Mouse (Mus musculus) hindbrain, embryonic 15.5 days (tissue): ENCODE measurements around the gene Pcnx3. TPM values are rescaled to one million over a fixed set of nuclear protein-coding genes. Genes with fewer than 3 reads are reported as not detected.

Experiments
- ATAC-seq: fragments of 200-750 bp; cut with Nextera tagmentation; 2 replicates; pipeline ENCODE4 v1.8.0; 2017; ENCODE audit warnings: low read depth, moderate number of reproducible peaks, moderate TSS enrichment; ENCODE audit not compliant: low FRiP score
- H3K27ac ChIP-seq: fragments of 300-500 bp; sonication (generic); replicated peaks from 2 replicates; pipeline ENCODE4 v1.5.1; 2015; ENCODE audit warnings: mild to moderate bottlenecking, inconsistent platforms
- H3K27me3 ChIP-seq: fragments of 300-500 bp; sonication (generic); 2 replicates; pipeline ENCODE4 v1.6.1; 2015; ENCODE audit warnings: control low read depth, inconsistent platforms
- H3K36me3 ChIP-seq: fragments of 300-500 bp; sonication (generic); 2 replicates; pipeline ENCODE4 v1.6.1; 2015; ENCODE audit warnings: control low read depth, inconsistent platforms
- H3K4me1 ChIP-seq: fragments of 300-500 bp; sonication (generic); replicated peaks from 2 replicates; pipeline ENCODE4 v1.6.1; 2015; ENCODE audit warnings: control low read depth, inconsistent platforms
- H3K4me2 ChIP-seq: fragments of 300-500 bp; sonication (generic); 2 replicates; pipeline ENCODE4 v1.6.1; 2015; ENCODE audit warnings: moderate library complexity, mild to moderate bottlenecking, inconsistent platforms
- H3K4me3 ChIP-seq: fragments of 300-500 bp; sonication (generic); 2 replicates; pipeline ENCODE4 v1.5.1; 2015; ENCODE audit warnings: mild to moderate bottlenecking, inconsistent platforms
- H3K9ac ChIP-seq: fragments of 300-500 bp; sonication (generic); 2 replicates; pipeline ENCODE4 v1.6.1; 2015; ENCODE audit warnings: inconsistent platforms
- H3K9me3 ChIP-seq: fragments of 300-500 bp; sonication (generic); 2 replicates; pipeline ENCODE4 v1.6.1; 2016; ENCODE audit warnings: control low read depth, inconsistent platforms
- WGBS: fragments of 180-500 bp; shearing (Covaris S2); methylation state at CpG from one replicate; pipeline ENCODE4 v1.1.7; 2015; 5-methylcytosine and 5-hydroxymethylcytosine counted together
- polyA plus RNA-seq: library from polyadenylated mRNA; unstranded; fragments of >200 nt; fragmentation: Nextera tagmentation; extraction: Ambion mirVana; gene quantifications from 2 replicates; pipeline ENCODE4 v1.2.1, GENCODE M21; 2015

Pcnx3 gene
- polyA plus RNA-seq, 1 experiment from 2014 or later, result 26.7 TPM

- peaks cover 10% of the 10 kb centered on the region for H3K4me1 ChIP-seq
- H3K36me3 ChIP-seq, result peaks cover 40% of the 10 kb centered on the region
- H3K27me3 ChIP-seq, result no peaks in the 10 kb centered on the region
- H3K9me3 ChIP-seq, result no peaks in the 10 kb centered on the region
- no peak overlapping the region for H3K9ac ChIP-seq
- WGBS, result 92% methylated on average over 10 of the region's 10 CpGs
- H3K27ac ChIP-seq, result no peak overlapping the region
- H3K4me3 ChIP-seq, result no peak overlapping the region
- no peak overlapping the region for H3K4me2 ChIP-seq
- no peak for ATAC-seq
These were observed 23.9 kb downstream of the Pcnx3 start for GRCm38 (mm10) chr19:5664669-5665257.

GRCm38 (mm10) chr19:5662981-5663913, 25.5 kb downstream of the Pcnx3 start, which contains the start of gene Sipa1:
Gene Sipa1 (minus strand): TSS chr19:5663707.
- peak; percentile 83 for ATAC-seq
- peak within 1 kb of the TSS; percentile 10; the same call in 1 of the 2 replicates for H3K9ac ChIP-seq
- peaks cover 34% of the 10 kb centered on the region for H3K36me3 ChIP-seq
- 2% methylated on average over 32 of the region's 32 CpGs for WGBS
- peak within 1 kb of the TSS; percentile 55 for H3K4me2 ChIP-seq
- H3K4me1 ChIP-seq, result peaks cover 10% of the 10 kb centered on the region
- peak within 1 kb of the TSS; percentile 38 for H3K4me3 ChIP-seq
- no peaks in the 10 kb centered on the region for H3K27me3 ChIP-seq
- no peaks in the 10 kb centered on the region for H3K9me3 ChIP-seq
- peak within 1 kb of the TSS; percentile 57 for H3K27ac ChIP-seq

GRCm38 (mm10) chr19:5662310-5662709, 26.4 kb downstream of the Pcnx3 start:
- Histone ChIP-seq H3K27ac (peak overlapping the region; percentile 57; the same call in 1 of the 2 replicates), H3K4me3 (peak overlapping the region; percentile 38; the same call in 1 of the 2 replicates), H3K9ac (no peak overlapping the region; the same call in 1 of the 2 replicates), H3K4me2 (peak overlapping the region; percentile 55), H3K27me3 (no peaks in the 10 kb centered on the region), H3K36me3 (peaks cover 27% of the 10 kb centered on the region), H3K9me3 (no peaks in the 10 kb centered on the region), H3K4me1 (peaks cover 10% of the 10 kb centered on the region)
- 71% methylated on average over 8 of the region's 8 CpGs for WGBS
- ATAC-seq, result no peak

GRCm38 (mm10) chr19:5660942-5661751, 27.6 kb downstream of the Pcnx3 start:
- H3K4me1 ChIP-seq, result peaks cover 10% of the 10 kb centered on the region
- peak overlapping the region; percentile 2; the same call in 1 of the 2 replicates for H3K4me3 ChIP-seq
- no peak overlapping the region for H3K9ac ChIP-seq
- peak overlapping the region; percentile 28 for H3K4me2 ChIP-seq
- peaks cover 17% of the 10 kb centered on the region for H3K36me3 ChIP-seq
- peaks cover 4% of the 10 kb centered on the region; the same call in 1 of the 2 replicates for H3K27me3 ChIP-seq
- peak overlapping the region; percentile 47; the same call in 1 of the 2 replicates for H3K27ac ChIP-seq
- 87% methylated on average over 16 of the region's 16 CpGs for WGBS
- ATAC-seq, result no peak
- no peaks in the 10 kb centered on the region for H3K9me3 ChIP-seq

- H3K9ac ChIP-seq, result peak overlapping the region; percentile 15
- WGBS, result 15% methylated on average over 43 of the region's 43 CpGs
- H3K4me2 ChIP-seq, result peak overlapping the region; percentile 74
- H3K4me1 ChIP-seq, result peaks cover 15% of the 10 kb centered on the region
- no peaks in the 10 kb centered on the region for H3K9me3 ChIP-seq
- no peak for ATAC-seq
- no peak overlapping the region for H3K27ac ChIP-seq
- peak overlapping the region; percentile 42 for H3K4me3 ChIP-seq
- H3K36me3 ChIP-seq, result no peaks in the 10 kb centered on the region
- H3K27me3 ChIP-seq, result peaks cover 34% of the 10 kb centered on the region
These were observed 33.9 kb downstream of the Pcnx3 start for GRCm38 (mm10) chr19:5654720-5655298.

- H3K27ac ChIP-seq, result no peak overlapping the region
- peak overlapping the region; percentile 42 for H3K4me3 ChIP-seq
- H3K36me3 ChIP-seq, result no peaks in the 10 kb centered on the region
- peaks cover 17% of the 10 kb centered on the region for H3K4me1 ChIP-seq
- peaks cover 34% of the 10 kb centered on the region for H3K27me3 ChIP-seq
- 9% methylated on average over 62 of the region's 62 CpGs for WGBS
- peak overlapping the region; percentile 15 for H3K9ac ChIP-seq
- H3K4me2 ChIP-seq, result peak overlapping the region; percentile 74
- ATAC-seq, result peak; percentile 65
- no peaks in the 10 kb centered on the region for H3K9me3 ChIP-seq
These were observed 34.6 kb downstream of the Pcnx3 start for GRCm38 (mm10) chr19:5653969-5654719.

- peaks cover 4% of the 10 kb centered on the region for H3K36me3 ChIP-seq
These were observed 36.1 kb downstream of the Pcnx3 start for GRCm38 (mm10) chr19:5652570-5652969.

GRCm38 (mm10) chr19:5651502-5652274, 37.0 kb downstream of the Pcnx3 start:
- Histone ChIP-seq H3K36me3 (peaks cover 13% of the 10 kb centered on the region), H3K27ac (no peak overlapping the region), H3K4me1 (peaks cover 29% of the 10 kb centered on the region), H3K4me2 (no peak overlapping the region), H3K9ac (no peak overlapping the region), H3K9me3 (no peaks in the 10 kb centered on the region), H3K4me3 (no peak overlapping the region), H3K27me3 (peaks cover 34% of the 10 kb centered on the region)
- no peak for ATAC-seq
- WGBS, result 62% methylated on average over 13 of the region's 13 CpGs

More at GRCm38 (mm10) chr19:5652570-5652969, 36.1 kb downstream of the Pcnx3 start:
- peaks cover 34% of the 10 kb centered on the region for H3K27me3 ChIP-seq
- no peak overlapping the region for H3K4me2 ChIP-seq
- ATAC-seq, result no peak
- peaks cover 29% of the 10 kb centered on the region for H3K4me1 ChIP-seq
- no peak overlapping the region for H3K4me3 ChIP-seq
- no peaks in the 10 kb centered on the region for H3K9me3 ChIP-seq
- no peak overlapping the region for H3K27ac ChIP-seq
- no peak overlapping the region for H3K9ac ChIP-seq
- WGBS, result 75% methylated on average over 6 of the region's 6 CpGs

- peaks cover 21% of the 10 kb centered on the region for H3K4me1 ChIP-seq
- ATAC-seq, result no peak
- peak overlapping the region; percentile 57 for H3K4me2 ChIP-seq
- H3K9me3 ChIP-seq, result no peaks in the 10 kb centered on the region
- peak overlapping the region; percentile 37; the same call in 1 of the 2 replicates for H3K9ac ChIP-seq
- peak overlapping the region; percentile 53 for H3K27ac ChIP-seq
- WGBS, result 68% methylated on average over 6 of the region's 6 CpGs
- peak overlapping the region; percentile 27 for H3K4me3 ChIP-seq
- peaks cover 12% of the 10 kb centered on the region; the same call in 1 of the 2 replicates for H3K27me3 ChIP-seq
- peaks cover 36% of the 10 kb centered on the region for H3K36me3 ChIP-seq
These were observed 39.4 kb downstream of the Pcnx3 start for GRCm38 (mm10) chr19:5649298-5649741.
